Mouse (Mus musculus) neural tube, embryonic 11.5 days (tissue): ENCODE results near the gene Pkm. TPM values are rescaled to one million over a fixed set of nuclear protein-coding genes. Genes with fewer than 3 reads are reported as not detected.
A peak's percentile ranks its signal among the peaks of the same experiment; 100 is the strongest.

Source experiments
- ATAC-seq: fragments of 200-750 bp; cut with Nextera tagmentation; 2 replicates; pipeline ENCODE4 v1.8.0; 2017; ENCODE audit warnings: moderate number of reproducible peaks, mild to moderate bottlenecking, moderate TSS enrichment, moderate library complexity; ENCODE audit not compliant: insufficient read depth, low FRiP score, low TSS enrichment
- DNase-seq: peaks from one replicate; pipeline ENCODE4 v3.0.0-alpha.2; 2015; ENCODE audit warnings: low spot score
- H3K27ac ChIP-seq: fragments of 300-500 bp; sonication (generic); 2 replicates; pipeline ENCODE4 v1.5.1; 2014; ENCODE audit warnings: low read depth, mild to moderate bottlenecking, low read length
- H3K27me3 ChIP-seq: fragments of 300-500 bp; sonication (generic); 2 replicates; pipeline ENCODE4 v1.6.1; 2014; ENCODE audit warnings: mild to moderate bottlenecking, low read length, mixed read lengths; ENCODE audit not compliant: control insufficient read depth, insufficient read depth
- H3K36me3 ChIP-seq: fragments of 300-500 bp; sonication (generic); 2 replicates; pipeline ENCODE4 v1.6.1; 2014; ENCODE audit warnings: mild to moderate bottlenecking, low read length, moderate library complexity, mixed read lengths; ENCODE audit not compliant: control insufficient read depth, insufficient read depth
- H3K4me1 ChIP-seq: fragments of 300-500 bp; sonication (generic); 2 replicates; pipeline ENCODE4 v1.6.1; 2014; ENCODE audit warnings: low read length, mixed read lengths; ENCODE audit not compliant: control insufficient read depth, insufficient read depth
- H3K4me2 ChIP-seq: fragments of 300-500 bp; sonication (generic); 2 replicates; pipeline ENCODE4 v1.6.1; 2014; ENCODE audit warnings: low read depth, mild to moderate bottlenecking, moderate library complexity
- H3K4me3 ChIP-seq: fragments of 300-500 bp; sonication (generic); 2 replicates; pipeline ENCODE4 v1.5.1; 2014; ENCODE audit warnings: low read depth, low read length
- H3K9ac ChIP-seq: fragments of 300-500 bp; sonication (generic); 2 replicates; pipeline ENCODE4 v1.6.1; 2014; ENCODE audit warnings: mild to moderate bottlenecking, low read length
- H3K9me3 ChIP-seq: fragments of 300-500 bp; sonication (generic); 2 replicates; pipeline ENCODE4 v1.6.1; 2016; ENCODE audit warnings: low read length; ENCODE audit not compliant: control insufficient read depth
- WGBS: fragments of 180-500 bp; shearing (Covaris S2); extraction: QIAGEN DNeasy Blood & Tissue Kit; methylation state at CpG from one replicate; pipeline ENCODE4 v1.1.7; 2014; 5-methylcytosine and 5-hydroxymethylcytosine counted together
- polyA plus RNA-seq: library from polyadenylated mRNA; unstranded; fragments of >200 nt; fragmentation: Nextera tagmentation; extraction: Ambion mirVana; gene quantifications from 2 replicates; pipeline ENCODE4 v1.2.1, GENCODE M21; 2014

Gene Pkm
- polyA plus RNA-seq, 1 experiment from 2014 or later: 2,202 TPM

DNA sequence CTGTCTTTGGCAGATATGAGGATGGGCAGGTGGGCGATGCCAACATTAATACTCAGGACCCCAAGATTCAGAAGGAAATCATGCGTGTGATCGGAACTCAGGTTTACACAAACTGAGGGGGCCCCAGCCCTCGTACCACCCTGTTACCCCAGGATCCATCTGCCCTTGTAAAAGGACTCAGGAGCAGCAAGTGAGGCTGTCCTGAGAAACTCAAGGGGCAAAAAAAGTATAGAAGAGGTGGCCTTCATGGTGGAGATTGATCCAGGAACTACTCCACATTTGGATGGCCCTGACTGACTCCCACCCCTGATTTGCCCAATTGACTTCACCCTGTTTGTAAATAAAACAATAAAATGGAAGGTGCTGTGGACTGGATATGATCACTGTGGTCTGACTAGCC, 6.3 kb upstream of the Pkm start:
- Histone ChIP-seq H3K4me2 (no peak overlapping the region), H3K27me3 (no peaks in the 10 kb centered on the region), H3K36me3 (peaks cover 7% of the 10 kb centered on the region), H3K27ac (no peak overlapping the region), H3K4me1 (no peaks in the 10 kb centered on the region), H3K4me3 (no peak overlapping the region), H3K9me3 (no peaks in the 10 kb centered on the region), H3K9ac (no peak overlapping the region)
- DNase-seq: no peak
- 95% methylated on average over 4 of the region's 4 CpGs for WGBS
- no peak for ATAC-seq

GRCm38 (mm10) chr9:59653371-59653770, 2.8 kb upstream of the Pkm start:
- Histone ChIP-seq H3K36me3 (peaks cover 7% of the 10 kb centered on the region), H3K9ac (no peak overlapping the region), H3K4me1 (peaks cover under 1% of the 10 kb centered on the region; the same call in 1 of the 2 replicates), H3K27me3 (no peaks in the 10 kb centered on the region), H3K27ac (no peak overlapping the region), H3K9me3 (no peaks in the 10 kb centered on the region), H3K4me2 (no peak overlapping the region), H3K4me3 (no peak overlapping the region)
- DNase-seq (no peak), ATAC-seq (no peak)
- 27% methylated on average over 3 of the region's 3 CpGs for WGBS

- H3K4me3 ChIP-seq: no peak overlapping the region
- H3K4me1 ChIP-seq: peaks cover 10% of the 10 kb centered on the region
- no peak overlapping the region for H3K9ac ChIP-seq
- no peak overlapping the region for H3K4me2 ChIP-seq
- DNase-seq (no peak), ATAC-seq (no peak)
- no peaks in the 10 kb centered on the region for H3K27me3 ChIP-seq
- H3K27ac ChIP-seq: no peak overlapping the region
- WGBS: 93% methylated on average over 2 of the region's 2 CpGs
- H3K36me3 ChIP-seq: peaks cover 4% of the 10 kb centered on the region
- H3K9me3 ChIP-seq: no peaks in the 10 kb centered on the region
Measured at GRCm38 (mm10) chr9:59654450-59654983, 1.7 kb upstream of the Pkm start.

DNA sequence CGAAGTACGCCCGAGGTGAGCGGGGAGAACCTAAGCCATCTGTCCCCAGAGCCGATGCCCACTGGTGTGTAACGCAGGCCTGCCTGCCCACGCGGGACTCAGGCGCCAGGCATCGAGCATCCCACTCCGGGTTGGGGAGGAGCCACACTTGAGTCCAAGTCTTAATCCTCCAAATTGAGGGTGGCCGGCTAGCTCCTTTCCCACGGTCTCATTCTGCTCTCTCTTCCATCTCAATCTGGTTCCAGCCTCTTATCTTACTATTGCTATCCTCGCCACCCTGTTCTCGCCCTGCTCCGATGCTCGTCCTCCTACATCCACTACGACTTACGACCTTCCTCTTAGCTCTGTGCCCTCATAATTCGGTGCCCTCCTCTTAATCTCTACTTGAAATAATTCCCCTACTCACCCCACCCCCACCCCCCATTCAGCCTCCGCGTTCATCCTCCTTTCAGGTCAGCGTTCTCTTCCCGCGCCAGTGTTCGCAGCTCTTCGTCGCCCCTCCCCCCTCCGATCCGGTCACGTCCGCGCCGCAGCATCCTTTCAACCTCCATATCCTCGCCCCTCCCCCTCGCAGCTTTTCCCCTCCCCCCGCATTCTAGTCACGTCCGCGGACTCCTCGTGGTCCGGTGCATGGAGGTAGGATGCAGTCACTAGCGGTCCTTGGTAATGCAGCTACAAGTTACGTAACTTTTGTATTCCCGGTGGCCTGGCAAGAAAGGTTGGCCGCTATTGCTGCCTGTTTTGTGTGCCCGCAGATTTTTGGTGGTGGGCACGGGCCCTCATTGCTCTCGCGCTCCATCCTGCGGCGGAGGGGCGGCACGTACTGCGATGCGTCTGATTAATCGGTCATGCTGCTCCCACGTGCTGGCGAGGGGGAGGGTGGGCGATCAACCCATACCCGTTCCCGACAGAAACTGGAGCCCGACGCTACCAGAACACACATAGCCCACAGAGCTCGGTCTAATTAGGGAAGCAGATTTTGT, 758 bp downstream of the Pkm start:
- peak; percentile 60 for ATAC-seq
- peaks cover 31% of the 10 kb centered on the region for H3K4me1 ChIP-seq
- under 1% methylated on average over 64 of the region's 65 CpGs for WGBS

GRCm38 (mm10) chr9:59658146-59658545, 2.0 kb downstream of the Pkm start:
- no peak for DNase-seq
- ATAC-seq: no peak
- H3K4me3 ChIP-seq: peak overlapping the region; percentile 94
- H3K27ac ChIP-seq: peak overlapping the region; percentile 96; the same call in 1 of the 2 replicates
- peak overlapping the region; percentile 83 for H3K9ac ChIP-seq
- H3K27me3 ChIP-seq: no peaks in the 10 kb centered on the region
- no peaks in the 10 kb centered on the region for H3K9me3 ChIP-seq
- peaks cover 31% of the 10 kb centered on the region for H3K4me1 ChIP-seq
- peak overlapping the region; percentile 92 for H3K4me2 ChIP-seq
- WGBS: 5% methylated on average over 4 of the region's 4 CpGs
- peaks cover under 1% of the 10 kb centered on the region for H3K36me3 ChIP-seq

More for the DNA sequence above, 758 bp downstream of the Pkm start:
- Histone ChIP-seq H3K4me2 (peak overlapping the region; percentile 92), H3K9me3 (no peaks in the 10 kb centered on the region), H3K27me3 (no peaks in the 10 kb centered on the region), H3K36me3 (no peaks in the 10 kb centered on the region; the same call in 1 of the 2 replicates), H3K4me3 (peak overlapping the region; percentile 94), H3K27ac (peak overlapping the region; percentile 96), H3K9ac (peak overlapping the region; percentile 83)
- DNase-seq: peak; percentile 94

DNA sequence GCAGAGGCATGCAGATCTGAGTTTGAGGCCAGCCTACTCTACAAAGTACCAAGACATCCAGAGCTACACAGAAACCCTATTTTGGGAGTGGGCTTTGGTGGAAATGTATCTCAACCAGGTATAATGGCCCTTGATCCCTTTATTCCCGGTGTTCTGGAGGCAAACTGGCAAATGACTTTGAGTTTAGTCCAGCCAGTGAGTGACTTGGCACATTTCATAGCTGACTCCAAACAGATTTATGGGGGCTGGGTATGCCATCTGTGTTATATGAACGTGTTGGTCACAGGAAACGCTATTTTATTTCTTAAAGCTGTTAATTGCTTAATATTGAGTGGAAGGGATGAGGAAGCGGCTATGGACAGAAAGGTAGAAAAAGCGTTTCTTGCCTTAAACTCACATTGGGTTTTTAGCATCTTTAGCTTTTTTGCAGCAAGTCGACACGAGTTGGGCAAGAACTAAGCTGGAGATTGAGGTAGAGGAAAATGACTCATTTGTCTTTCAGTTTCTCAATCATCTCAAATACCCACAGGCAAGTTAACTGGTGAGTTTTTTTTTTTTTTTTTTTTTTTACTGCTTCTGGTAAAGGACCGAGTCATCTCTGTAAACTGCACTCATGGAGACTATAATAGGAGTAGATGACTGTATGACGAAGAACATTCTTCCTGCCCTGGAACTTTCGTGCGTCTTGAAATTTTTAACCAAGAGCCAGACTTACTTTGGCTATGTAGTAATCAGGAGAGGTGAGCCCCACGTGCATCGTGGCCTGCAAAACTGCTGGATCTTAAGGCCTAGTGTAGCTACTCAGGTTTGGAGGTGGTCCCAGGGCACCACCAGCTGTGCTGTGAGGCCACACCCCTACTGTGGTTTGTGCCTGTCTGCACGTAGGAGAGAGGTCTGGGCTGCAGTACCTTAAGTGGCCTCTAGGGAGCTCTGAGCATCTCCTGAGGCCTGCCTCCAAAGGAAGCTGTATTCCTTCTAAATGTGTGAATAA, 3.2 kb downstream of the Pkm start:
- Histone ChIP-seq H3K36me3 (peaks cover 4% of the 10 kb centered on the region), H3K27me3 (no peaks in the 10 kb centered on the region), H3K4me3 (peak overlapping the region; percentile 94), H3K4me1 (peaks cover 31% of the 10 kb centered on the region), H3K4me2 (peak overlapping the region; percentile 92), H3K9ac (peak overlapping the region; percentile 18), H3K9me3 (no peaks in the 10 kb centered on the region), H3K27ac (no peak overlapping the region; the same call in 1 of the 2 replicates)
- DNase-seq: peak; percentile 87
- 26% methylated on average over 14 of the region's 14 CpGs for WGBS
- no peak for ATAC-seq

DNA sequence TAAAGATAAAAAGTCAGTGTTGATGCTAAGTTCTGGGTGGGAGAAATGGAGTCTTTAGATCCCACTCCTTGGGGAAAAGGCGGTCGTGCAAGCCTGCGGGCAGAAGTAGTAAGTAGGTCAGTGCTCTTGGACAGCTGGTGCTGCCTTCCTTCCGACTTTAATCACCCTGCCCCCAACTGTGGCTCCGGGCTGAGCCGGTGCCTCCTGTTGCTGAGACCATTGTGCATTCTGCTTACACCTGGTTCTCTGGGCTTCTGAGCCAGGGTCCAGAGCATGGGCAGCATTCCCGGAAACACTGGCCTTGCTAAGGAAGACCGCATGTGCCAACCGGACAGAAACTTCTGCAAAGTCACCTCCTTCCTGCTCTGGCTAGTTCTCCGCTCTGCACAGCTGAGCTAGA, 4.3 kb downstream of the Pkm start:
- WGBS: 60% methylated on average over 10 of the region's 10 CpGs
- no peak for ATAC-seq
- no peak for DNase-seq
- H3K36me3 ChIP-seq: peaks cover 11% of the 10 kb centered on the region
- no peaks in the 10 kb centered on the region for H3K9me3 ChIP-seq
- H3K9ac ChIP-seq: no peak overlapping the region
- H3K4me1 ChIP-seq: peaks cover 31% of the 10 kb centered on the region
- H3K4me3 ChIP-seq: no peak overlapping the region
- H3K27ac ChIP-seq: no peak overlapping the region; the same call in 1 of the 2 replicates
- peak overlapping the region; percentile 23 for H3K4me2 ChIP-seq
- no peaks in the 10 kb centered on the region for H3K27me3 ChIP-seq

- Histone ChIP-seq H3K4me2 (no peak overlapping the region), H3K9me3 (no peaks in the 10 kb centered on the region), H3K27ac (no peak overlapping the region), H3K9ac (no peak overlapping the region), H3K36me3 (peaks cover 16% of the 10 kb centered on the region), H3K4me1 (peaks cover 31% of the 10 kb centered on the region), H3K4me3 (no peak overlapping the region), H3K27me3 (no peaks in the 10 kb centered on the region)
- WGBS: 74% methylated on average over 6 of the region's 6 CpGs
- ATAC-seq (no peak), DNase-seq (no peak)
Measured at GRCm38 (mm10) chr9:59661298-59661975, 5.3 kb downstream of the Pkm start.
